Mouse (Mus musculus): ENCODE data around the gene Chgb.

DNA sequence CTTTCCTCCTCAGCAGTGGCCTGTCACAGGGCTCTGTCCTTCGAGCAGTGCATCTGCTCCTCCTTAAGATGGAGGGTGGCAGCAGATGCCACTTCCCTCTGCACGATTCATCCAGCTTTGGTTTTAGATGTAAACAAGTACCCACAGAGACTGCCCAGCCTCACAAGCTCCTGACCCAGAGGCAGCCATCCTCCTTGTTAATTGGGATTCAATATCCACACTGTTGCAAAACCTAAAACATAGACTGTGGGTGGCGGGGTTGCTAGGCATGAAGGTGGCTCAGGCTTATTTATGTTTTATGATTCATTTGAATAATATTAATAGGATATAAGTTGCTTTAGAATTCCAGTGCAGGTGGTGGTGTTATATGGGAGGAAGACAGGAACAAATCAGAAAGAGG, 35.0 kb upstream of the Chgb start:
- no peak for TF ChIP-seq POLR2A (IDR thresholded peaks at IDR 0.05; ENCODE audit: borderline replicate concordance, insufficient read depth, low read length)
- no peak for TF ChIP-seq CTCF (IDR thresholded peaks at IDR 0.05; ENCODE audit: borderline replicate concordance, insufficient read depth, low read depth, low read length)

Measured in cerebellum, adult 2 months (tissue).